Mouse (Mus musculus): ENCODE measurements at regions not wholly inside any gene's neighbourhood (a gene's known extent, or its start where the extent isn't known, plus 50 kb on each side); places are given as distances from the start of the nearest gene placed in this dataset.

- no peak for DNase-seq (ENCODE audit: low read depth)
Measured at GRCm38 (mm10) chr3:52929827-52930605, 87.0 kb downstream of the Cog6 start.

- DNase-seq (ENCODE audit: low read depth), result no peak
Measured at GRCm38 (mm10) chr3:52927361-52927841, 89.6 kb downstream of the Cog6 start.

GRCm38 (mm10) chr3:52926549-52926948 lies 90.5 kb downstream of the Cog6 start:
- DNase-seq (ENCODE audit: low read depth), result no peak

- DNase-seq (ENCODE audit: low read depth), result no peak
Measured at GRCm38 (mm10) chr3:52925223-52925622, 91.8 kb downstream of the Cog6 start.

- DNase-seq (ENCODE audit: low read depth), result no peak
Measured at GRCm38 (mm10) chr3:52924631-52925030, 92.4 kb downstream of the Cog6 start.

GRCm38 (mm10) chr3:52923824-52924559 lies 93.0 kb downstream of the Cog6 start:
- no peak for DNase-seq (ENCODE audit: low read depth)

GRCm38 (mm10) chr3:52922411-52922810 lies 94.6 kb downstream of the Cog6 start:
- no peak for DNase-seq (ENCODE audit: low read depth)

GRCm38 (mm10) chr3:52906823-52907564 lies 110.0 kb downstream of the Cog6 start:
- no peak for DNase-seq (ENCODE audit: low read depth)

- DNase-seq (ENCODE audit: low read depth), result no peak
Measured at GRCm38 (mm10) chr3:52904028-52904427, 113.0 kb downstream of the Cog6 start.

GRCm38 (mm10) chr3:52897665-52898064 lies 119.4 kb downstream of the Cog6 start:
- no peak for DNase-seq (ENCODE audit: low read depth)

GRCm38 (mm10) chr3:52896462-52896861 lies 120.6 kb downstream of the Cog6 start:
- DNase-seq (ENCODE audit: low read depth), result no peak

- DNase-seq (ENCODE audit: low read depth), result no peak
Measured at GRCm38 (mm10) chr3:52895751-52896150, 121.3 kb downstream of the Cog6 start.

- no peak for DNase-seq (ENCODE audit: low read depth)
Measured at GRCm38 (mm10) chr3:52894812-52895211, 122.2 kb downstream of the Cog6 start.

GRCm38 (mm10) chr3:52889156-52889715 lies 127.8 kb downstream of the Cog6 start:
- peak; percentile 56 for DNase-seq (ENCODE audit: low read depth)

- DNase-seq (ENCODE audit: low read depth), result no peak
Measured at GRCm38 (mm10) chr3:52881981-52882380, 135.1 kb downstream of the Cog6 start.

- no peak for DNase-seq (ENCODE audit: low read depth)
Measured at GRCm38 (mm10) chr3:52881139-52881538, 135.9 kb downstream of the Cog6 start.

GRCm38 (mm10) chr3:52879700-52880099 lies 137.3 kb downstream of the Cog6 start:
- no peak for DNase-seq (ENCODE audit: low read depth)

- peak; percentile 67 for DNase-seq (ENCODE audit: low read depth)
Measured at GRCm38 (mm10) chr3:52878334-52878733, 138.7 kb downstream of the Cog6 start.

GRCm38 (mm10) chr3:52872260-52872659 lies 144.8 kb downstream of the Cog6 start:
- DNase-seq (ENCODE audit: low read depth), result no peak

- DNase-seq (ENCODE audit: low read depth), result no peak
Measured at GRCm38 (mm10) chr3:52863146-52863849, 153.7 kb downstream of the Cog6 start.

- no peak for DNase-seq (ENCODE audit: low read depth)
Measured at GRCm38 (mm10) chr3:52862026-52862425, 155.0 kb downstream of the Cog6 start.

- no peak for DNase-seq (ENCODE audit: low read depth)
Measured at GRCm38 (mm10) chr3:52861538-52861937, 155.5 kb downstream of the Cog6 start.

Data from fibroblast of lung, adult 2 months (primary cell).